17 mouse cellular contexts compared by ENCODE assay signal in genomic region chr3:150119866-150120265, GRCm38 (mm10).
"Had no signal": no experiment of that assay in that cellular context is flagged by ENCODE, and none has a peak within 500 bp of the region (broad histone marks: within the 10 kb centered on the region; RNA-seq: fewer than 3 reads in every experiment).

No protein-coding gene starts in this region.

- H3K4me1 ChIP-seq: limb, embryonic 12.5 days; limb, embryonic 15.5 days; midbrain, embryonic 12.5 days; midbrain, embryonic 15.5 days; neural tube, embryonic 12.5 days; neural tube, embryonic 15.5 days had no signal

- H3K36me3 ChIP-seq: limb, embryonic 12.5 days; limb, embryonic 15.5 days; midbrain, embryonic 12.5 days; midbrain, embryonic 15.5 days; neural tube, embryonic 12.5 days; neural tube, embryonic 15.5 days had no signal

- H3K9me3 ChIP-seq: limb, embryonic 12.5 days; limb, embryonic 15.5 days; midbrain, embryonic 12.5 days; midbrain, embryonic 15.5 days; neural tube, embryonic 12.5 days; neural tube, embryonic 15.5 days had no signal

- H3K4me3 ChIP-seq: limb, embryonic 12.5 days; limb, embryonic 15.5 days; midbrain, embryonic 12.5 days; midbrain, embryonic 15.5 days; neural tube, embryonic 12.5 days; neural tube, embryonic 15.5 days had no signal

- H3K9ac ChIP-seq: limb, embryonic 12.5 days; limb, embryonic 15.5 days; liver, embryonic 14.5 days; liver, postnatal 0 days; midbrain, embryonic 12.5 days; midbrain, embryonic 15.5 days; neural tube, embryonic 12.5 days; neural tube, embryonic 15.5 days had no signal

- H3K4me2 ChIP-seq: limb, embryonic 12.5 days; limb, embryonic 15.5 days; liver, embryonic 11.5 days; midbrain, embryonic 12.5 days; midbrain, embryonic 15.5 days; neural tube, embryonic 12.5 days; neural tube, embryonic 15.5 days had no signal

- ATAC-seq: liver, postnatal 0 days; midbrain, embryonic 15.5 days had no signal

- H3K27ac ChIP-seq: limb, embryonic 12.5 days; limb, embryonic 15.5 days; liver, embryonic 14.5 days; midbrain, embryonic 12.5 days; midbrain, embryonic 15.5 days; neural tube, embryonic 12.5 days; neural tube, embryonic 15.5 days had no signal

- DNase-seq: kidney, adult 18-20 months; kidney, adult 9 months; kidney, postnatal 14 days; kidney, postnatal 4 days; left cerebral cortex, postnatal 4 days; liver, postnatal 0 days; lung, postnatal 36 days; thymus, adult 18-20 months; thymus, postnatal 36 days had no signal

- H3K27me3 ChIP-seq: limb, embryonic 12.5 days; limb, embryonic 15.5 days; midbrain, embryonic 12.5 days; midbrain, embryonic 15.5 days; neural tube, embryonic 12.5 days; neural tube, embryonic 15.5 days had no signal
